Mouse (Mus musculus): Measurements from ENCODE around the gene Ceacam5.

The Ceacam5 gene

DNA sequence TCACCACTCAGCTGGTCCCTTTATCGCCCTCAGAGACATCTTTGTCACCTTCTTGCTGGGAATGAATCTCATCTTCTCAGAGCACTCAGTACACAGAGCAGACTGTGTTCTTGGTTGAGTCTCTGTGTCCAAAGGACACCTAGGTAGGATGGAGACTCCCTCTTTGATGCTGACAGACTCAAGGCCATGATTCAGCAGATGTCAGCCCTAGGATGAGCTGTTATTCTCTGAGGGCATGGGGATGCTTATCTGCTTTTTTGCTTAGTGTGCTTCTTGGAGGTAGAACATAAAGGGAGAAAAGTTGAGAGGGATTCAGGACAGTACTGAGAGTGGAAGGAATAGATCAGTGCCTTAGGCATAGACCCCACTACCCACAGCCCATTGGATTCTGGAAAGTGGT lies at the start of gene Ceacam5:
Gene Ceacam5 (plus strand): TSS at position 301 of the 400 bp plus-strand sequence.
- no peak for DNase-seq (ENCODE audit: low spot score)

Measured in urinary bladder, postnatal 10 days (tissue).